Mouse (Mus musculus): Measurements from ENCODE around the gene Atp1a2.
"Not testable (repeated sequence)": the region's sequence is repeated elsewhere in the genome, so short reads cannot be mapped to it uniquely, and the experiment has no call there.

Gene Atp1a2

DNA sequence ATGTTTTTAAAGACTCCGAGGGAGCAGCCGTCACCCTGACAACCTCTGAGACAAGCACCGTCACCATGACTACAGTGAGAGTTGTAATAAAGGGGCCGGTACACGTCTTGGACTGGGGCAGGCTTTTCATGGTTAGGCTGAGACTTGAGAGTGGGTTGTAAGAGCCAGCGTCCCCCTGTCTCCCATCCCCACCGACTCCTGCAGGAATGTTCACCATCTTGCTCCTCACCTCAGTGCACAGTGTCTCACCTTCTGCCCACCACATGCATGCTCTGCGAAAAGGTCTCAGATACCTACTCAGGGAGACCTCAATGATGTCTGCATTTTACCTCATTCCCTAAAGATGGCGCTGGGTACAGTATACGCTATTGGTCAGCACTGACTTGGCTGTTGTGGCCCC lies 26.1 kb downstream of the Atp1a2 start:
- no peak for DNase-seq (ENCODE audit: low spot score)

DNA sequence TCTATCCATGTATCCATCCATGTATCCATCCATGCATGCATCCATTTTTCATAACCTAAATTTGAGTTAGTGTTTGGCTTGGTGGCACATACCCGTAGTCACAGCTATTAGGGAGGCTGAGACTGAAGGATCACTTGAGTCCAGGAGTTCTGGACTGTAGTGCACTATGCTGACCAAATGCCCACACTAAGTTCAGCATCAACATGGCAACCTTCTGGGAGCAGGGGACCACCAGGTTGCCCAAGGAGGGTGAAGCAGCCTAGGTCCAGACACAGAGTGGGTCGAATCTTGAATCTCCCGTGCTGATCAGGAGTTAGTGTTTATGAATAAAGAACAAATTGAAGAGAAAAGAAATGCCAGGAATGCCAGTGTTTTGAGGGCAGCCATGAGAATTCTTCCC lies 26.7 kb downstream of the Atp1a2 start:
- DNase-seq (ENCODE audit: low spot score), result no peak

DNA sequence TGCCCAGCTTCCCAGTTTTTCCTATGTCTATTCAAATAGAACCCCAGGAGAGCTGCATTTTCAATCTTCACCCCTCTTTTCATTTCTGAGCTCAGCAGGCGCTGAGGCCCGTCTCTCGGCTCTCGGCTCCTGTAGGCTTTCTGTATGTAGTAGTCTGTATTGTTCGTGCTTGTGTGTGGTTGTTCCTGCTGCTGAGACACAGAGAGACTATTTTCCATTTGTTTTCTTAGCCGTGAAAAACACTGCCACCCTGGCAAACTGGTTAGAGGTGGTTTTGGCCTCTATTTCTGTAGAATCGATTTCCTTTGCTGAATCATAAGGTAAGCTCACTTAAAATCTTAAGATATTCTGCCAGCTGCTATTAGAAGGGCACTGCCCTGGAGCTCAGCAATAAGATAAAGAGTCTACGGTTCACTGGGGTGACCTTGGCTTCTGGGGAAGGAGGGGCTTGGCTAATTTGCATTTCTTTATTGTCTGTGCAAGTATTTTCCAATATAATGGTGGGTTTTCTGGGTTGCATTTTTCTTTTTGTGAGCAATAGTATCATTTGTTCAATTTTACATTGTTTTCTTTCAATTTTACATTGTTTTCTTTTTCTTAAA lies 36.3 kb downstream of the Atp1a2 start, which contains the start of gene Igsf8:
Gene Igsf8, plus strand, starts transcription at position 165 of the 602 bp plus-strand sequence.
- no peak for DNase-seq (ENCODE audit: low spot score)

DNA sequence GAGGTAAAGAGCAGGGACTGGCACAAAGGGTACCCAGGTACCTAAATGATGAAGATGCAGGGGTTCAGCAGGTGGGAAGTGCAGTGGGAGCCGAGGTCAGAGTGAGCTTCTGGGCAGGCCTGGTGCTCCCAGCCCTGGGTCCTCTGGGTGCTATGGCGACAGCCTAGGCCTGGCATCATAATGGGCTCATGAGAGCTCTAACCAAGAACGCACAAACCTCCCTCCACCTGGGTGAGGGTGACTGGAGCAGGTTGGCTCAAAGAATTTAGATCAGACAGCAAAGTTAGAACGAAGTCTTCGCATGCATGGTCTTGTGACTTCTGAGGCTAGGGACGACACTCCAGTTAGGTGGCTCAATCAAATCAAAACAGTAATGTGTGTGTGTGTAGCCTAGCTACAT lies 39.5 kb downstream of the Atp1a2 start, which contains the start of gene Atp1a4:
Gene Atp1a4, minus strand, starts transcription at position 101 of the 400 bp plus-strand sequence.
- no peak for DNase-seq (ENCODE audit: low spot score)

DNA sequence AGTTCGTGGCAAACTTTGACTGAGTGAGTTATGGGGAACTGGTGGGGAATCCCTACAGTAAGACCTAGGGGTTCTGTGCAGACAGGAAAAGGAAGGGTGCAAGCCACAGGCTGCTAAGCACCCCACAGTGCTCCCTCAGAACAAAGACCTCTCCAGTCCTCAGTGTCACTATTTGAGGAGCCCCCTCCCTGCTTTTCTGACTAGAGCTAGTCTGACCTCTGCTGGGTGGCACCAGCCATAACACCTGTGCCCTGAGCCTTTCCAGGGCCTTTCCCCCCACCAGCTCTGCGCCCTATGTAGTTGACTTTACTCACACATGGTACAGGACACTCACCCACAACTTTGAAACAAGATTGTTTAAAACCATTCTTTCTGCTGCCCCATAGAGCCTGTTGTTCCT lies 50.2 kb downstream of the Atp1a2 start:
- peak; percentile 34 for DNase-seq (ENCODE audit: low spot score)

DNA sequence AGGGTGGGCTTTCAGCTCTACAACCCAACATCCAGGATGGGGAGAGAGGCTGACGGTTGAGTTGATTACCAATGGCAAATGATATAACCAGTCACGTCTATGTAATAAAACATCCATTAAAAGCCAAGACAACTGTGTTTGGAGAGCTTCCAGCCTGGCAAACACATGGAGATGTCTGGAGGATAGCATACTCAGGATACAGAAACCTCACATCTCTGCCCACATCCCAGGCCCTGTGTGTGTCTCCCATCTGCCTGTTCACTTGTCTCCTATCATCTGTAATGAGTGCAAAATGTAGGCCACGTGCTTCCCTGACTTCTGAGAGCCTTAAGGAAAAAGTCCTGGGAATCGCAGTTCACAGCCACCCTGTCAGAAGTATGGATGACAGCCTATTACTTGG lies 50.6 kb downstream of the Atp1a2 start:
- no peak for DNase-seq (ENCODE audit: low spot score)

DNA sequence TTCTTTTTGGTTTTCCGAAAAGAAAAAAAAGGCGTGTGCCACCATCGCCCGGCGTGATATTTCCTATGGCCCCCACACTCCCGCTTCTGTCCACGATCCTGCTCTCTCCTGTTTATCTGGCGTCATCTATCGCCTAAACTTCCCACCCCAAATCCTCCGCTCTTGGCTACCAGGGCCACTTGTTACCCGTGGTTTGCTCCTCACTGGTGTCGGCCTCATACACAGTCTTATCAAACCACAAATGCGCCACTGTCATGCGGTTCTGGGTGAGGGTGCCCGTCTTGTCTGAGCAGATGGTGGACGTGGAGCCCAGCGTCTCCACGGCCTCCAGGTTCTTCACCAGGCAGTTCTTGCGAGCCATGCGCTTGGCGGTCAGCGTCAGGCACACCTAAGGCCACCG lies 53.2 kb downstream of the Atp1a2 start:
- DNase-seq (ENCODE audit: low spot score), result not testable (repeated sequence)

DNA sequence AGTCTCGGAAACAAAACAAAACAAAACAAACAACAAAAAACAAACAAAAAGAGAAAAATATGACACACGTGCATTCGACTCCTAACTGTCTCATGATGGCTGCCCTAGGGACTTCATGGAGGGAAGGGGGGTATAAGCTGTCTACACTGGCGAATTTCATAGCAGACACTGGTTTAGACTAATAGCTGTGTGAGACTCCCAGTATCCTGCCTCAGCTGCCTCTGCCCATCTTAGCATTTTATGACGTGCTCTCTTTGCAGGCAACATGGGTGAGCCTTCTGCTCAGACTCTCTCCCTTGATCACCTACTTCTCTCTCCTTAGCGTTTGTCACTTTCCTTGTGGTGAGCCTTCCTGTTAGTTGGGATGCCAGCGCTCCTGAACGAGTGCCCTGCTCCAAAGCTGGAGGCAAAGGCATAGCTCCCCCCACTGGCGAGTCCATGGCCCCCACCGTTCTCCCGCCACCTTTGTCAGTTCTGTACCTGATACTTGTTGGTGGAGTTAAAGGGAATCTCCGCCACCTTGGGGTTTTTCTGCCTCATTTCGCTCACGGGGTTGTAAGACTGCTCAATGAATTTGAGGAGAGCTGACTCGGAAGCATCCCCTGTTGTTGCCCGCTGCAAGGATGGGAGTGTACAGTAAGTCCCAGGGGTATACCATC lies 54.2 kb downstream of the Atp1a2 start:
- DNase-seq (ENCODE audit: low spot score), result no peak

DNA sequence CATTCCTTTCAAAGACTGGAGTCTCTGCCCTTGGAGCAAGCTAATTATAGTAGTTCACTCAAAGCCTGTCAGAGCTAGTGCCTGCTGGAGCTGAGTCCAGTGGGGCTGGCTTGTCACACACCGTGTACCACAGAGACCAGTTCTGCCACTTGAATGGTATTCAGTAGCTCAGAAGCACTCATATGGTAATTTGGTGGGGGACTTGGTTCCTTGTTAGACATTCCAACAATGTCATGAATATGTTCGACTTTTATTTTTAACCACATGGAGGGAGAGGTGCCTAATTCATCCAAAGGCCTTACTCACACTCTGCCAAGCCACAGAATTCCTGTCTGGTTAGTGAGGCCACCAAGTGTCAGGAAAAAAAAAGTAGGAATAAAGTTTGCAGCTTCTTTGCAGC lies 55.5 kb downstream of the Atp1a2 start:
- peak; percentile 81 for DNase-seq (ENCODE audit: low spot score)

DNA sequence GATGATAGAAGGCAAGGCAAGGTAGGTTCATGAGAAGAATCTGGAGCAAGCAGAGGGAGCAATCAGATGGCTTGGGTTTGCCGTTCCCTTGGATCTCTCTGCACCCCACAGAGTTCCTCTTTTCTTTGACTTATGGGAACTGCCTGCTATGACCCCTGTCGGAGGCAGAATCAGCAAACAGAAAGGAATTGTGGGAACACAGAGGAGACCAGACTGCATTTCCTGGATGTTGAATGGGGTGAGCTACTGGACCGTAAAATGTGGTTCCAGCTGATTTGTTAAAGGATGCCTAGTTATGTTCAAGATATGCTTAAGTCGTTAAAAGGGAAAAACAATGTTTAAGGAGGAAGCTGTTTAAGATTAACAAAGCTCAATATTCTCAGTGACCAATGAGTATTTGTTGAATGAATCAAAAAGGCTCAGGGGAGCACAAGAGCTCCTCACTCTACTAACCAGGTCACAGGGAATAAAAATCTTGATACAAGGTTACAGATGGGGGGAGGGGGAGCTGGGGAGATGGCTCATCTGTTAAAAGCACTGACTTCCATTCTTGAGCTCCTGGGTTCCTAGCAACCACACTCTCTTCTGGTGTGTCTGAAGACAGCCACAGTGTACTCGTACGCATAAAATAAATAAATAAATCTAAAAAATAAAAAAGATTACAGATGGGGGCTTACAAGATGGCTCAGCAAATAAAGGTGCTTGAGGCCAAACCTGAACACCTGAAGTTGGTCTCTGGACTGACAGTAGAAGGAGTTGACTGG lies 56.7 kb downstream of the Atp1a2 start:
- DNase-seq (ENCODE audit: low spot score), result no peak

DNA sequence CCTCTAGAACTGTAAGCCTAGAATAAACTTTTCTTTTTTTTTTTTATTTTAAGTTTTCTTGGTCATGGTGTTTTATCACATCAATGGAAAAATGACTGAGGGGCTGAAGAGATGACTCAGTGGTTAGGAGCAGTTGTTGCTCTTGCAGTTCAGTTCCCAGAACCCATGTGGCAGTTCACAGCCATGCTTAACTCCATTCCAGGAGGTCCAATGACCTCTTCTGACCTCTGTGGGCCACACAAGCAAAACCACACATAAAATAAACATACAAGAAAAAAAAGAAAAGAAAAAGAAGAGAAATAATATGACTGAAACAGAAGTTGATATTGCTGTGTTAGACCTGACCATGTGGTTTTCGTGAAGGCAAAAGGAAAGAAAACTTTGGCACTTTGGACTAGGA lies 68.6 kb downstream of the Atp1a2 start:
- peak; percentile 42 for DNase-seq (ENCODE audit: low spot score)

DNA sequence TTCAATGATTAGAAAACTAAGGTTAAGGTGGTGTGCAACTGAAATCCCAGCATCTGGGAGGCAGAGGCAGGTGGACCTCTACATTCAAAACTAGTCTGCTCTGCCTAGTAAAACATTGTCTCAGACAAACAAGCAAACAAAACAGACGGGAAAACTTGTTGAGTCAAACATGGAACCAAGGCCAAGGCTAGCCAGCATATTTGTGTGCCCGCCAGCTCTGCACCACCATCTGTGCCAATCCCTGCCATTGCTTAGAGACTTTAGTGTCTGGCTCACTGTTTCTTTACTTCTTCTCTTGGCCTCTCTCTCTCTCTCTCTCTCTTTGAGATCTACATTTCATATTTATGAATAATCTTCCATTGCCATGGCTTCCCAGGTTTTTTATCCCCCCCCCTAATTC lies 69.7 kb downstream of the Atp1a2 start:
- DNase-seq (ENCODE audit: low spot score), result peak; percentile 31

All from adipocyte (in vitro differentiated cells).